Mouse (Mus musculus) lung, postnatal 25 days (tissue): Measurements from ENCODE around the gene Stard5.
A peak's percentile ranks its signal among the peaks of the same experiment; 100 is the strongest.

ENCODE experiments used
- DNase-seq: peaks from one replicate; pipeline ENCODE4 v3.0.0; 2022; ENCODE audit warnings: low spot score

Stard5 gene

GRCm38 (mm10) chr7:83631828-83632681 lies at the start of gene Stard5:
Gene Stard5, plus strand, starts transcription at chr7:83631959.
- DNase-seq, result peak; percentile 95

GRCm38 (mm10) chr7:83584639-83585471 lies 46.9 kb upstream of the Stard5 start, which contains the start of gene Tmc3:
Gene Tmc3, plus strand, starts transcription at chr7:83584927.
- no peak for DNase-seq

DNA sequence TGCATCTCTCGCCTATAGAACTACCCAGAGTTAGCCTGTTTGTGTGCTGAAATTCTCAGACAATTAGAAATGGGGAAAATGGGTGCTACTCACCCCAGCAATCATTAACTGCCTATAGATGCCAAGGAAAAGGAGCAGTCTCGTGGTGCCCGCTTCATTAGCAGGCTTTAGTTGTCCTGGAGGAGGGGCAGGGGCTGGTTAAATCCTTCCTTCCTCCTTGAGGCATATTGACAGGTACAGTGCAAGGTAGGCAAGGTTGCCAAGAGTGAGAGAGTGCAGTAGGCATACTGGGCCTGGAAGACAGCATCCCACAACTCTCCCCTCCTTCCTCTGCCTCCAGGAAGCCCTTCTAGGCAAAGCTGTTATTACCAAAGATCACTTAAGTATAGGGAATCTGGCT lies 37.7 kb upstream of the Stard5 start:
- DNase-seq, result no peak

- no peak for DNase-seq
These were observed 34.7 kb upstream of the Stard5 start for GRCm38 (mm10) chr7:83597063-83597462.

DNA sequence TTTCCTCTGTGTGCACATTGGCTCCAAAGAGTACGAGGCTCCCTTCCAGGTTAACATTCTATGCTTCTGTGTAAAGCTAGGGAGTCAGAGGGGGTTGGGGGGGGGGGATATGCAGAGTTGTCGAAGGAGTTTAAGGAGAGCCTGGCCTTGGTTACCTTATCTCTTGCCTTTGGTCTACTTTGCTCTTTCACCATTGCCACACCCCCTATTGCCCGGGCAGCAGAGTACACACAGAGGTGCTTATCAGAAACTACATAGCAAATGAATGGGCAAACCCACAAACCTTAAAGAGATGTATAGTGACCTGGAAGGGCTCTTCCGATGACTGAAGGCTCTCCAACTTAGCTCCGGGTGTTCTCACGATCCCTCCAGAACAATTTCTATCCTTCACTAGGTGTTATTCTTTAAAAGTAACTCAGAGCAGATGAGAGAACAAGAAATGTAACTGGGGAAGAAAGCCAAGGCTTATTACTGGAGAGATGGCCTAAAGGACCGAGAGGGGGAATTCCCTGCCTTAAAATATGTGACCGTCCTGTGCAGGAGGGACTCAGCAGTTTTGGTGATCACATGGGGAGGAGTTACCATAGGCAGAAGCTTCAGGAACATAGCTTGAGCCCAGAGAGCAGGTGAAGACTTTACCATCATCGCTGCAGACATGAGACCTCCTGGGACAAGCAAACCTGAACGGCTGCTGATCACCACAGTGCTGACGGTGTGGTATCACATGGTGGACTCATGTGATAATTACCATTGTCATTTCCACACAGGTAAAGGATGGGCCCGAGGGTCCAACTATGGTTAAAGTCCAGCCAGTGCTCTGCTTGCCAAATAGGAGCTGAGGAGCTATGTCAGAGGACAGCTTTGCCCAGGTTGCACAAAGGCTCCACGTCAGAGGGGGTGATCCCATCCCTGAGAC lies 32.5 kb upstream of the Stard5 start:
- DNase-seq, result peak; percentile 1

DNA sequence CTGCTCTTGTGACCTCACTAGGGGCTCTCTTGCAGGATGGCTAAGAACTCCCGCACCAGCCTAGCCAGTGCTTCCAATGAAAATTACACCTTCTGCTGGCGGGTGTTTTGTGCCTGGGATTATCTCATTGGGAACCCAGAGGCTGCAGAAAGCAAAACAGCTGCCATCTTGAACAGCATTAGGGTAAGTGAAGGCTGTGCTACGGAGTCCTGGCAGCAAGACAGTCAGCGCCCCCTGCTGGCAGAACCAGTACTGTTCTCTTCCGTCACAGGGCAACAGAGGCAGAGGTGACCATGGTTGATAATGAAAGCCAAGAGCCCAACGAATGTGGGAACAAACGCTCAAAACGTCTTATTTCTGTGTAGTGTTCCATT lies 31.9 kb upstream of the Stard5 start:
- DNase-seq, result peak; percentile 39

- no peak for DNase-seq
These were observed 27.4 kb upstream of the Stard5 start for GRCm38 (mm10) chr7:83604180-83604944.

- DNase-seq, result no peak
These were observed 25.0 kb upstream of the Stard5 start for GRCm38 (mm10) chr7:83606796-83607195.

DNA sequence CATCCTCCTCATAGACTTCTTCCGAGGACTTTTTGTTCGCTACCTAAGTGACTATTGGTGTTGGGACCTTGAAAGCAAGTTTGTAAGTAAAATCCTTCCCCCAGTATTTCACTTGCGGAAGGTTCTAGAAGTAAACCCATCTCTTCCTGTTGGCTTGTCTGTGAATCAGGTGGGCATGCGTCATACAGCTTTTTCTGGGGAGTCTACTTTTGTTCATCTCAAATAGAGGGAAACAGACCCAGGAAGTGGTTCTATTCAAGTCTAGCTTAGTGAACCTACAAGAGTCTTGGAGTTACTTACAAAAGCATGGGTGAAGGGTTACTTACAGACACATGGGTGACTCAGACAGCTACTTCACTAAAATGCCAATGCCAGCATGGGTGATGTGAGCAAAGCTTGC lies 21.9 kb upstream of the Stard5 start:
- DNase-seq, result no peak

DNA sequence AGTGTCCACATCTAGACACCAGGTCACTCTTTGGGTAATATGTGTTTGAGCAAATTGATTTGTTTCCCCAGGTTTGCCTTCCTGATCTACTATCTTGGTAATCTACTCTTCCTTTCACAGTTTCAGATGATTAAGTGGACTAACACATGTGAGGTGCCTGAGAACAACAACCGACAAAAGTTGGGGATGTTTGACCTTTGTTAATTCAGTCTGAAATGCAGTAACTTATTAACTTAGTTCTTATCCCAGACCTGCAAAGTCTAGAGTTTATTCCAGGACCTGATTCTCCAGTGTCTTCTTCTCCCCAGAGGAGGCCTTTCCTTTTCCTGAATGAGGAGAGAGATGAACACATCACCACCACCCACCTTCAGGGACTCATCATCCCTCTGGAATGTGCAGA lies 19.9 kb upstream of the Stard5 start:
- DNase-seq, result no peak

DNA sequence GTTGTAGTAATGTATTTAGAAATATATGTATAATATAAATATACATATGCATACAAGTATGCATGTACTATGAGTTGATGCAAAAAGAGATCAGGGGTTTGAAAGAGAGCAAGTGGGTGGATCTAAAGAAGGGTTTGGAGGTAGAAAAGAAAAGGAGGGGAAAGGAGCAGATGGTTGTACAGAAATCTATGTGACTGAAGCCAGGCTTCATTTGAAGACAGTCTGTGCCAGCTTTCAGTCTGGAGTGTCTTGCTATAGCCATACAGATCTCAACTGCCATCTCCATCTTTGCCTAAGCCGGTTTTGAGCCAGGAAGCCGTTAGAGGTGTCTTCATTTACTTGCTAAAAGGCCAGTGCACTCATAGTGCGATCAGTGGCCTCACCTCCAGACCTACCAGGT lies 16.5 kb upstream of the Stard5 start:
- no peak for DNase-seq

DNA sequence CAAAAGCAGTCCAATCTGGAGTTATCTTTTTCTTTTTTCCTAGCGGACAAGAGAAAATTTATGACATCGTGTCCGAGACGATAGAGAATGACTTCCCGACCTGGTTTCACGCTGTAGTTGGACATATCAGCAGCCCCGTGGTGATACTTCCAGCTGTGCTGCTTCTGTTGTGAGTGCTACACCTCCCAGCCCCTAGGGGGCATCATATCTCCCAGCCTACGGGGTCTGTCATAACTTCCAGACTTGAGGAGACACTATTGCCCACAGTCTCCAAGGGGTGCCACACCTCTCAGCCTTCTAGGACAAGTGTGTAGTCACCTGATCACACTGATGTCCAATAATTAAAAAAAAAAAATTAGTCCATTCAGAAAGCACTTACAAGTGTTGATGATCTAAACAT lies 15.9 kb upstream of the Stard5 start:
- no peak for DNase-seq

DNA sequence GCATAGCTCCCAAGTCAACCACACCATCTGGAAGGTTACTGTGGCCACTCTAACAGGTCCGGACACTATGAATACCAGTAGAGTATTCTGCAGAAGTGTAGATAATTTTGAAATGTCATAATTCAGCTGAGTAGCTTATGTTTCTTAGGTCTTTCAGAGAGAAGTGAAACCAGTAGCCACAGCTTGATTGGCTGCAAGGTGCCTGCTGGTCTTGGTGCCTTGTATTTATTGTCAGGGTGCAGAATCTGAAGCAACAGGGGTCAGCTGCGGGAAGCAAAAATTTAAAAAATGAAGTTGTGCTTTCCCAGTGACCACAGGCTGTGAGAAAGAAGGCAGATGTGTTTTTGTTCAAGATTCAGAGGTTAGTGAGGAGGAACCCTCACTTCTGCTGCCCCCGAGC lies 15.5 kb upstream of the Stard5 start:
- no peak for DNase-seq

GRCm38 (mm10) chr7:83618709-83619108 lies 13.1 kb upstream of the Stard5 start:
- no peak for DNase-seq

DNA sequence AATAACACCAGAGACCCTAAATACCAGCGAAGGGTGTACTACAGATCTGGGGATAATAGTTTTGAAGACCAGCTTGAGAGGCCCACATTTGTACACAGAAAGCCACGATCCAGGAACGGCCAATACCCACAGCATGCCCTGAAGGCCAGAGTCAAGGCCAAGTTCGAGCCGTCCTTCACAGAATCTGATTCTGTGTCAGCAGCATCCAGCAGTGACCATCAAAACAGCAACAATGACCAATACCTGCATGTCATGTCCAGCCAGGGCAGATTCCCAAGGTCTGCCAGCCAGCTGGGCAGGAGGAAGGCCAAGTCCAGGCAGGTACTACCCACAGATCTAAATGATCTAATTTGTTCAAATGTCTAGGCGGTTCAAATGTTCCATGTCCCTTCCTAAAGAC lies 9.2 kb upstream of the Stard5 start:
- DNase-seq, result no peak

DNA sequence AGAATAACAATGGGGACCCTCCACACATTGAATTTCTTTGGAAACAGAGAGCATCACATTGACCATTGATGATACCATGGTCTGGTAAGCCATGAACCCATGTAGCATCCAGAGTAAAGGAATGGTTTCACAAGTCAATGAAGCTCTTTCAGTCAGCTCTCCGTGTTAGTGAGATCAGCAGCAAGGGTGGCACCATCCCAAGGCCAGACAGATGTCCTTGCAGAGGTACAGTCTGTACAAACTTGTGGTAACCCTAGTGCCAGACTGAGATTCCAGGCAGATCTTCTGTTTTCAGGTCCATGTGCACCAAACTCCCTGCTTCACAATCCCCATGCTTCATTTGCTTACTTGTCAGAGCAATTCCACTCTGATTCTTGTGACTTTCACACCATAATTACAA lies 7.7 kb upstream of the Stard5 start:
- no peak for DNase-seq

DNA sequence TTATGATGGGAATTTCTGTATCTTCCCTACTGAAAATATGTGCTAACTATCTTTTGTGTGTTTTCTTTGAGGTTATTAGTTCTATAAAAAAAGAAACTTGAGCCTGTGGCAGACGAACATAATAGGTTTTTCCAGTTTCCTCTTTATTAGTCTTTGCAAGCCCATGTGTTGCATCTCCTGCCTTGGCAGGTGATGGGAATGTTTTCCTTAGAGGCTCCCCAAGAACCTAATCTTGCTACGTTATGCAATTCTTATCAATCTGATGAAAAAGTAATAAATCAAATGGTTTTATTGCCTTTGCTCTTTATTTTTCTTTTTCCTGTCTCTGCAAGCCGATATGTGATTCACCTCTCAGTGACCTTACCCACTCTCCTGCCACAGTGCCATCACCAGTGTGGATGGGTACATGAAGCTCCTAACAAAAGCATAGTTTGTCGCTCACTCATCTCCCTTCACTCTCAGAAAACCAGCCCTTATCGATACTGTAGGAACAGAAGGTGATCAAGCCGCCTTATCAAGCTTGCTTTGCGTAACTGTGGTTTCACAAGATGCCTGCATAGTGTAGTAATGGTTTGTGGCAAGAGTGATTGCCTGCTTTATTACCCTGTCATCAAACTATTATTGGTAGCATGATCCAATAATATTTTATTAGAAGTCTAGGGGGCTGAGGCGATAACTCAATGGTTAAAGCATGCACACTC lies 5.1 kb upstream of the Stard5 start:
- DNase-seq, result no peak

DNA sequence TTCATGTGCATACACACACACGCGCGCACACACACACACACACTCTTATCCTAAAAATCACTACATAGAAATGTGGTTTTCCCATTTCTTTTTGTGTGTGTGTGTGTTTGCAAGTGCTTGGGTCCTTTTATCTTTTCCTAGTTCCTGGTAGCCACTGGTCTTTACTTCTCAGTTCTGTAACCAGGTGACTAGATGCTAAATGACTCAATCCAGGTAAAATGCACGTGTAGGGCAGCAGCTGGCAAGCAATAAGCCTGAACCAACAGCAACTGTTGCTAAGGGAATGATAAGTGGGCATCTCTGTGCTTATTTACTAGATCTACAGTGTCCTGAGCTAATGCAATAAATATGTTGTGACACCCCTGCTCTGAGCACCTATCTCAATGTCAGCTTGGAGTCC lies 4.4 kb upstream of the Stard5 start:
- DNase-seq, result no peak

GRCm38 (mm10) chr7:83631073-83631827 lies 509 bp upstream of the Stard5 start:
- no peak for DNase-seq

DNA sequence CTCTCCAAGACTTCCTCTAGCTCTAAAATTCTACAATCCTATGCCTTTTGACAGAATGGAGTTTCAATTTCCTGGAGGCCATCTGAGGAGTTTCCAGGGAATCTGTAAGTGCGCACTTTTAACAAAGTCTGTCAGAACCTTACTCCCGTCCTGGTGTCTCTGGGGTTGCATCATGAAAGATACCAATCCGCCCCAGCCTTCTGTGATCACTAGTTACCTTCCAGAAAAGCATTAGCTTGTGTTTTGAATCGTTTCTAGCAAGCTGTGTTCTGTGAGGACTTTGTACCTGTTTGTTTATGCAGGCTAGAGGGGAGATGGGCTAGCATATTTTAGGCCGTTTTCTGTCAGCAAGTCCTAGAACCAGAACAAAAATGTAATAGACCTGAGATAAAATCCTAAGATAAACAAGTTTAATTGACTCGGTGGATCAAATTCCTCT lies 942 bp downstream of the Stard5 start:
- no peak for DNase-seq
